Mouse (Mus musculus) retina, postnatal 7 days (tissue): ENCODE results near the gene Sestd1.
A peak's percentile ranks its signal among the peaks of the same experiment; 100 is the strongest.

Experiments used
- DNase-seq: peaks from one replicate; pipeline ENCODE4 v3.0.0-alpha.2; 2012; ENCODE audit warnings: low read depth, low spot score

Gene Sestd1

GRCm38 (mm10) chr2:77280512-77281409, at the start of gene Sestd1:
TSS of gene Sestd1 (minus strand) at chr2:77280592.
- DNase-seq, result peak; percentile 54

- DNase-seq, result no peak
Observed at GRCm38 (mm10) chr2:77327246-77327645, 46.9 kb upstream of the Sestd1 start.

DNA sequence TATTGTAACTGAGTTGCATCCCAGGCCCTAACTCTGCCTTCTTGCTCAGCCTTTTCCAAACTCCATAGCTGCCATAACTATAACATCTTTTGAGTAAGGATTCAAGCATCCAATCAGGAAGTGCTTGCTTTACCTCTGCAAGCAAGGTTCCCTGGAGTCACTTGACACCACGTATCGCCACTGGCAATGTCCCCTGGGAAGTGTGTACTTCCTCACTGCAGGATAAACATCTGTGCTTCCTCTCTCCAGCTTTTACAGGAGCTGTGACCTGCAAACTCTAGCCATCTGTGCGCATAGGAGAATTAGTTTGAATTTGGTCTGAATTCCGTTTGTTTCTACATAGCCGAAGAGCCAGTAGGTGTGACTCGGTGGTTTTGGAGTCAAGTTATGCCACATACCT, 43.3 kb upstream of the Sestd1 start:
- no peak for DNase-seq

DNA sequence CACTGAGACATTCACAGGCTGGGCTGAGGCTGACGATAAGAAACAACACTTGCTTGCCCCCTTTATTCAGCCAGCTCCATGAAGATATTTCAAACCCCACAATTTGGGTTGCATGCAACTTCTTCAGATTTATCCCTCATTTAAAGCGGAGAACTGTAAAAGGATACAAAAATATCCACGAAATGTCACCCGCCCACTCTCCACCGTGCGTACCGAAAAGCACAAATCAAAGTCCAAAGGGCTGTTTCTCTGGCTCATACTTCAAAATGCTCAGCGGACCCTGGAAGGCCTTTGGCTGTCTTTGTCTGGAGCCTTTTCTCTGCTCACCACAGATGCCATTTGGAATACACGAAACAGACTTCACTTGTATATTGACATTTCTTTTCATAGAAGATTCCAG, 42.8 kb upstream of the Sestd1 start:
- no peak for DNase-seq

- DNase-seq, result no peak
Observed at GRCm38 (mm10) chr2:77319196-77319595, 38.8 kb upstream of the Sestd1 start.

GRCm38 (mm10) chr2:77316961-77317360, 36.6 kb upstream of the Sestd1 start:
- no peak for DNase-seq

DNA sequence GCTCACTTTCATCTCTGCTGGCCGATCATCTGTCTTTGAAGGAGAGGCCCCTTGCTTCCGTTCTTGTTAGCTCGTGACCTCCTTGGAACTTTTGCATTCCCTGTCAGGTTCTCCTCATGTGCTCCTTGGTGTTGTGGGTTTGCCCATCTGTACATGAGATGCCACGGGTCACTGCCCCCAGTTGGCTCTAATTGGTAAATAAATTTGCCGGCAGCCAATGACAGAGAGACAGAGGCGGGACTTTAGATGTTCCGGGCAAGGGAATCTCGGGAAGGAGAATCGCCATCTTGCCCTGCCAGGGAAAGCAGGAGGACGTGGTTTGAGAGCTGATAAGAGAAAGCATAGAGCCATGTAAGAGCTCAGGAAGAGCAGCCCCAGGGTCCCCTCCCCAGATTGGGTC, 33.5 kb upstream of the Sestd1 start:
- DNase-seq, result no peak

GRCm38 (mm10) chr2:77312616-77313015, 32.2 kb upstream of the Sestd1 start:
- DNase-seq, result no peak

DNA sequence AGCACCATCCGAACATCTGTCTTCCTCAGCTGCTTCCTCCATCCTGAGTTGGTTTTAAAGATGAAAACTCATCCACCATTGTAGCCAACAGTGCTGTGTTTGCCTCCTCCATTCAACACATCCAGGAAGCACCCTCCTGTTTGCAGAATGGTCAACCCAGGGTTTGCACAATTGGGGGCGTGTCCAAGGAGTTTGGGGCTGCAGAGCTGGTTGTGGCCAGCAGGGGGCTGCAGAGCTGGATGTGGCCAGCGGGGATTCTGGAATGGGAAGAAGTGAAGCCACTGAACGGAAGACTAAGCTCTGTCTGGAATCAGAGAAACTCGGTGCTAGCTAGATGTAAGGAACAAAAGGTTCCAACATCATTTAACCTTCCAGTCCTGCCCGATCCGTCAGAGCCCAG, 28.9 kb upstream of the Sestd1 start:
- DNase-seq, result no peak

GRCm38 (mm10) chr2:77304494-77304893, 24.1 kb upstream of the Sestd1 start:
- DNase-seq, result no peak

- no peak for DNase-seq
Observed at GRCm38 (mm10) chr2:77303716-77304115, 23.3 kb upstream of the Sestd1 start.

- no peak for DNase-seq
Observed at GRCm38 (mm10) chr2:77302655-77303348, 22.4 kb upstream of the Sestd1 start.

DNA sequence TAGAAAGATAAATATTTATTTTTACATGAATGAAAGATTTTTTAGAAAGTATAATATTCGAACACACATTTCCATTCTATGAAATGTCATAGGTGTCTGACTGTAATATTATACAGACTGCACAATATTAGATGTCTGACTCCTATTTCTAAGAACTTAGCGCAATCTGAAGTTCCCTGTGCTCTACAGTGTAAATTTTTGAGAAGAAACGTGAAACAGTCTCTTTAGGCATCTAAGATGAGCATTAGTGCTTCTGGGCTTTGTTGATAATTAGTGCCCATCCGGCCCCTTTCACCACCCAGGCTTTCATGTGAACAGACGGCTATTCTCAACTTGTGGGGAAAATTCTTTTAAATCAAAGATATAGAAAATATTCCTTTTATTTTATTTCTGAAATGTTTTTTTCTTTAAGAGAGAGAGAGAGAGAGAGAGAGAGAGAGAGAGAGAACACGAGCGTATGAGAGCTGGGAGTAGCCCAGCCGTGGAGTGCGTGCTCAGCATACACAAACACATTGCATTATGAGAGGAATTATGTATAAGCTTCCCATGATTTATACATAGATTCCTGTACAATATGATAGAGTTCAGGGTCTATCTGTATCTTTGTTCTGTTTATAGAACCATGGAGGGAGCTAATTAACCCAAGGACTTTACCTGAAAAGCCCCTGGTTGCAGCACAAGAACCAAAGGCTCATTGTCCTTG, 21.4 kb upstream of the Sestd1 start:
- no peak for DNase-seq

- no peak for DNase-seq
Observed at GRCm38 (mm10) chr2:77289701-77290100, 9.3 kb upstream of the Sestd1 start.

DNA sequence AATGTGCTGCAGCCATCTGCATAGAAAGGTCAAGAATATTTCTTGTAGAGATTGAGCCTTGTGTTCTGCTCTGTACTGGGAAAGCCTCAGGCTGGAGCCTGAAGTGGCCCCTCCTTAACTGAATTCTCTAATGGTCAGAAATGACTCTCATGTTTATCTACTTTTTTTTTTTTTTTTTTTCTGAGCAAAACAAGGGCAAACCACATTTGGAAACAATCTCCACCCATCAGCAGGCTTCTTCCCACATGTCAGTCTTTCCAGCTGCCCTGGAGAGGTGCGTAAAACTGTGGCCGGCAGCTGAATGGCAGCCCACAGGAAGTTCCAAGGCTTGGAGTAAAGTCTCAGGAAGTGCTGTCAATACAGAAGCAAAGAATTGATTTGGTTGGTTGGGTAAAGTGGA, 6.4 kb upstream of the Sestd1 start:
- no peak for DNase-seq

DNA sequence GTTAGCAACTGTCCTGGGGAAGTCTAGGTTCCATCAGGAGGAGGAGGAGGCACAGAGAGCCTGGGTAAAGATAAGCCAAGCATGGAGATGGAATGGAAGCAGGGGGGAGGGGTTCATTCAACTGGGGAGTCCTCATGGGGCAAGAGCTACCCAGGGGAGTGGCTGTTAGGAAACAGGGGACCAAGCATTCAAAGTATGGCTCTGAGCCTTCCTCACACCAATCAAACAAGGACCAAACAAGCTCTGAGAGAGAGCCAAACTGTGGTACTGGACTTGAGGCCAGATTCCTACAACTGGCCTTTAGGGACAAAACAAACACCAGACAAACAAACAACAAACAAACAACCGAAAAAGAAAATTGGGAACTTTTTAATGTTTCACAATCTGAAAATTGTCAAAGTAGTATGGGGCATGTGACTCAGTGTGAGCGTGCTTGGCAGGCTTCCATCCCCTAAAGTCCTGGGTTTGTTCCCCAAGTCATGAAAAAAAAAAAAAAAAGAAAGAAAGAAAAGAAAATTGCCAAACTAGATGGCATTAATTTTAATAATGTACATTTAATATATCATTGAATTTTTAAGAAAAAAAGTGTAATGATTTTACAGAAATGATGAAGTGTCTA, 4.0 kb upstream of the Sestd1 start:
- no peak for DNase-seq

GRCm38 (mm10) chr2:77279861-77280511, 406 bp downstream of the Sestd1 start:
- DNase-seq, result peak; percentile 9

- no peak for DNase-seq
Observed at GRCm38 (mm10) chr2:77277272-77277671, 3.1 kb downstream of the Sestd1 start.

GRCm38 (mm10) chr2:77275851-77276250, 4.5 kb downstream of the Sestd1 start:
- DNase-seq, result no peak

- DNase-seq, result no peak
Observed at GRCm38 (mm10) chr2:77274976-77275641, 5.3 kb downstream of the Sestd1 start.

DNA sequence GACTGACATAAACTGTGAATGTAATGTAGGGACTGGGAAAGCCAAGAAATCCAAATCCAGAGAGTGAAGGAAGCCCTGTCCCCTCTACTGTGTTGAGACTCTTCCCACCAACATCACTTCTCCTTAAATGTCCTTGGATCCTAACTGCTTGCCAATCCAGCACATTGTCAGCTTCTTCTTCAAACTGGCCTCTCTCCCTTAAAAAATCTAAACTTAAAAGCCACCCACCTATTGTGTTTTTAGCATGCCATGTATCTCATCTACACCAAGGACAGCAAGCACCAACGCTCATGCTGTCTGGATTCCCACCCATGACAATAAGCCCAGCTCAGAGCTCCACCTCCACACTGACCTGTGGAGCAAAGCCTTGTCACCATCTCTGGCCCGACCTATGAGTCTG, 7.4 kb downstream of the Sestd1 start:
- DNase-seq, result no peak
